Mouse (Mus musculus) limb, embryonic 11.5 days (tissue): ENCODE results near the gene Cep135. TPM values are rescaled to one million over a fixed set of nuclear protein-coding genes. Genes with fewer than 3 reads are reported as not detected.

Experiments used
- polyA plus RNA-seq: library from polyadenylated mRNA; unstranded; fragments of >200 nt; fragmentation: Nextera tagmentation; extraction: Ambion mirVana; gene quantifications from 2 replicates; pipeline ENCODE4 v1.2.1, GENCODE M21; 2014

Cep135 gene
- polyA plus RNA-seq, 1 experiment from 2014 or later: 12.7 TPM

Other genes starting within 250 kb of the Cep135 start
- 0.49 TPM in 1 of 2 replicates, not detected in the other for gene Nmu, start 224.9 kb upstream of the Cep135 start, polyA plus RNA-seq
- not detected in 2 replicates for gene Gm7271, start 104.7 kb upstream of the Cep135 start, polyA plus RNA-seq
- gene Exoc1, start 59.4 kb upstream of the Cep135 start, polyA plus RNA-seq: 44.9 and 45.3 TPM in 2 replicates
- gene C530008M17Rik, start 67.8 kb downstream of the Cep135 start, polyA plus RNA-seq: 18.4 and 20.9 TPM in 2 replicates